Mouse (Mus musculus): Measurements from ENCODE around the gene Mtus2. TPM values are rescaled to one million over a fixed set of nuclear protein-coding genes. Genes with fewer than 3 reads are reported as not detected.

Gene Mtus2
- polyA plus RNA-seq, 1 experiment = 2.3 TPM

DNA sequence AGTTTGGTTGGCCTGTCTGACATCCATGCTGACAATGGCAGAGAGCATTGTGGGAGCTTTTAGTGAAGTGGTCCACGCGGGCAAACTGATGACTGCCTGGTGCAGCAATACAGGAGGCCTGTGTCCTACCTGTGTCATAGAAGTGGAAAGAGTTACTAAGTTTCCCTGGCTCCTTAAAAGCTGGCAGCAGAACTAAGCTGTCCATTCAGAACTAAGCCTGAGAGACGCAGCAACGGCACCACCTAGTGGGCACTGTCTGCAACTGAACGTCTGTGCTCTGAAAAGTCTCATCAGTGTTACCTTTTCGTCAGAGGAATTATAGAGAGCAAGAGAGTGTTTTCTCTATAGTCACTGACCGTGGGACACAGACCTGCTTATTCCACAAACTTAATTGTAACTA is 284.8 kb downstream of the Mtus2 start:
- WGBS = 7% methylated on average over 7 of the region's 7 CpGs
- DNase-seq (ENCODE audit: low read depth in 1 of 2, low spot score in 2 of 2) = peak in 1 of 2 experiments; percentile 21
- TF ChIP-seq CTCF (IDR thresholded peaks at IDR 0.05; ENCODE audit: extremely low read depth, insufficient read depth, insufficient read length, insufficient replicate concordance) (peak; percentile 73; the same call in 1 of the 2 replicates), POLR2A (IDR thresholded peaks at IDR 0.05; ENCODE audit: low read depth, low read length) (no peak)
- Histone ChIP-seq H3K27ac (ENCODE audit: insufficient read depth, low read length) (no peak overlapping the region), H3K27me3 (ENCODE audit: control insufficient read depth, insufficient read depth, low read length) (no peaks in the 10 kb centered on the region), H3K36me3 (ENCODE audit: control insufficient read depth, insufficient read depth, low read length) (no peaks in the 10 kb centered on the region), H3K4me3 (ENCODE audit: extremely low read depth, insufficient read depth, insufficient read length) (no peak overlapping the region), H3K4me1 (ENCODE audit: control insufficient read depth, insufficient read depth, insufficient read length) (no peaks in the 10 kb centered on the region)

DNA sequence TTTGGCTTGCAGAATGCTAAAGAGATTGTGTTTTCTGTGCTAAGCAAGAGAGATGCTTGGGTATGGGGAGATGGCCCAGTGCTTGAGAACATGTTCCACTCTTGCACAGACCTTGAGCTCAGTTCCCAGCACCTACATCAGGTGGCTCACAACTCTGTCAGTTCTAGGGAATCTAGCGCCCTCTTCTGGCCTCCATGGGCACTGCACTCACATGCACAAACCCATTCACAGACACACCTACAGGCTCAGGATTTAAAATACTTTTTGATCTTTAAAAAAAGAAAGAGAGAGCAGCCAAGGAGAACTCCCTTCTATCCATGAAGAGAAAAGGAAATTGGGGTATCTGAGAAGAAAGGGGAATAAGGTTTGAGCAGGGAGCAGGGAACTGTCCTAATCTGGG is 287.4 kb downstream of the Mtus2 start:
- DNase-seq (ENCODE audit: low read depth in 1 of 2, low spot score in 2 of 2) = no peak
- Histone ChIP-seq H3K36me3 (ENCODE audit: control insufficient read depth, insufficient read depth, low read length) (no peaks in the 10 kb centered on the region), H3K27me3 (ENCODE audit: control insufficient read depth, insufficient read depth, low read length) (no peaks in the 10 kb centered on the region), H3K4me3 (ENCODE audit: extremely low read depth, insufficient read depth, insufficient read length) (no peak overlapping the region), H3K4me1 (ENCODE audit: control insufficient read depth, insufficient read depth, insufficient read length) (no peaks in the 10 kb centered on the region), H3K27ac (ENCODE audit: insufficient read depth, low read length) (no peak overlapping the region)
- TF ChIP-seq POLR2A (IDR thresholded peaks at IDR 0.05; ENCODE audit: low read depth, low read length) = no peak
- TF ChIP-seq CTCF (IDR thresholded peaks at IDR 0.05; ENCODE audit: extremely low read depth, insufficient read depth, insufficient read length, insufficient replicate concordance) = no peak
- 28% methylated on average over 1 of the region's 1 CpGs for WGBS

DNA sequence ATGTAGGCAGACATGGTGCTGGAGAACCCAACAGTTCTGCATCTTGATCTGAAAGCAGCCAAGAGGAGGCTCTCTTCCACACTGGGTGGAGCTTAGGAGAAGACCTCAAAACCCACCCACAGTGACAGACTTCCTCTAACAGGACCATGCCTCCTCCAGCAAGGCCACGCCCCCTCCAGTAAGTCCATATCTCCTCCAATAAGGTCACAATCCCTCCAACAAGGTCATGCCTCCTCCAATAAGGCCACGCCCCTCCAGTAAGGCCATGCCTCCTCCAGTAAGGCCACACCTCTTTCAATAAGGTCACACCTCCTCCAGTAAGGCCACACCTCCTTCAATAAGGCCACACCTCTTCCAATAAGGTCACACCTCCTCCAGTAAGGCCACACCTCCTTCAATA is 288.3 kb downstream of the Mtus2 start:
- TF ChIP-seq POLR2A (IDR thresholded peaks at IDR 0.05; ENCODE audit: low read depth, low read length) (no peak), CTCF (IDR thresholded peaks at IDR 0.05; ENCODE audit: extremely low read depth, insufficient read depth, insufficient read length, insufficient replicate concordance) (no peak)
- Histone ChIP-seq H3K4me3 (ENCODE audit: extremely low read depth, insufficient read depth, insufficient read length) (no peak overlapping the region), H3K36me3 (ENCODE audit: control insufficient read depth, insufficient read depth, low read length) (no peaks in the 10 kb centered on the region), H3K27me3 (ENCODE audit: control insufficient read depth, insufficient read depth, low read length) (no peaks in the 10 kb centered on the region), H3K4me1 (ENCODE audit: control insufficient read depth, insufficient read depth, insufficient read length) (no peaks in the 10 kb centered on the region), H3K27ac (ENCODE audit: insufficient read depth, low read length) (no peak overlapping the region)
- WGBS = 93% methylated on average over 2 of the region's 2 CpGs
- DNase-seq (ENCODE audit: low read depth in 1 of 2, low spot score in 2 of 2) = no peak

DNA sequence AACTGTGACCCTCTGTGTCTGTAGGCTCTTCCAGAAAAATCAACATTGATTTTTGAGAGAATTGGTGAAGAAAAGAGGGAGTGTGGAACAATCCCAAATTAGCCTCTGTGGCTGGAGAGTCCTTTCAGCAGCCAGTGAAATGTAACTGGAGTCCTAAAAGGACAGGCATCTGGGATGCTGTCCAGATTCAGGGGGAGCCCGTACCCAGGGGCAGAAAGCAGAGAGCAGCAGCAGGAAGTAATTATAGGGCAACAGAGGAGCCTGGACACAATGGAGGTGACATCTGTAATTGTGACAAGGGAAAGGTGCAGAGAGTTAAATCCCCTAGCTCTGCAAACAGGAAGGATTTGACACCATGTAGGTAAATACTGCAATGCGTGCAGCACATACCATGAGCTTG is 291.1 kb downstream of the Mtus2 start:
- Histone ChIP-seq H3K4me1 (ENCODE audit: control insufficient read depth, insufficient read depth, insufficient read length) (no peaks in the 10 kb centered on the region), H3K36me3 (ENCODE audit: control insufficient read depth, insufficient read depth, low read length) (no peaks in the 10 kb centered on the region), H3K27ac (ENCODE audit: insufficient read depth, low read length) (no peak overlapping the region), H3K27me3 (ENCODE audit: control insufficient read depth, insufficient read depth, low read length) (no peaks in the 10 kb centered on the region), H3K4me3 (ENCODE audit: extremely low read depth, insufficient read depth, insufficient read length) (no peak overlapping the region)
- DNase-seq (ENCODE audit: low read depth in 1 of 2, low spot score in 2 of 2) = no peak
- 51% methylated on average over 2 of the region's 2 CpGs for WGBS
- TF ChIP-seq CTCF (IDR thresholded peaks at IDR 0.05; ENCODE audit: extremely low read depth, insufficient read depth, insufficient read length, insufficient replicate concordance) = no peak
- no peak for TF ChIP-seq POLR2A (IDR thresholded peaks at IDR 0.05; ENCODE audit: low read depth, low read length)

DNA sequence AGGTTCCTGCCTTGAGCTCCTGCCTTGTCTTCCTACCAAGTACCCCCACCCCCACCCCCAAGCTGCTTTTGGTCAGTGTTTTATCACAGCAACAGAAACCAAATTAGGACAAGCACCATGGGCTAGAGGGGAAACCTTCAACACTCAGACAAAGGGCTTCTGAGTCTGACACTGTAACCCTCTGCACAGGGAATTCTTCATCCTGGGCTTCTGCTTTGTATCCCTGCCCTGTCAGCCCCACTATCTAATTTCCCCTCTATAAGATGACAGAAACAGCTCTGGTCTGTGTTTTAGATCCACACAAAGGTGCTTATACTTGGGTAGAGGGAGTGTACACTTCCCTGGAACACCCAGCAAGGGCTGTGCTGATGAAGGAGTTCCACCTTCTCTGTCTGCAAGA is 294.7 kb downstream of the Mtus2 start:
- Histone ChIP-seq H3K36me3 (ENCODE audit: control insufficient read depth, insufficient read depth, low read length) (no peaks in the 10 kb centered on the region), H3K27me3 (ENCODE audit: control insufficient read depth, insufficient read depth, low read length) (no peaks in the 10 kb centered on the region), H3K27ac (ENCODE audit: insufficient read depth, low read length) (no peak overlapping the region), H3K4me1 (ENCODE audit: control insufficient read depth, insufficient read depth, insufficient read length) (no peaks in the 10 kb centered on the region), H3K4me3 (ENCODE audit: extremely low read depth, insufficient read depth, insufficient read length) (no peak overlapping the region)
- no peak for DNase-seq (ENCODE audit: low read depth in 1 of 2, low spot score in 2 of 2)
- TF ChIP-seq CTCF (IDR thresholded peaks at IDR 0.05; ENCODE audit: extremely low read depth, insufficient read depth, insufficient read length, insufficient replicate concordance) (no peak), POLR2A (IDR thresholded peaks at IDR 0.05; ENCODE audit: low read depth, low read length) (no peak)

DNA sequence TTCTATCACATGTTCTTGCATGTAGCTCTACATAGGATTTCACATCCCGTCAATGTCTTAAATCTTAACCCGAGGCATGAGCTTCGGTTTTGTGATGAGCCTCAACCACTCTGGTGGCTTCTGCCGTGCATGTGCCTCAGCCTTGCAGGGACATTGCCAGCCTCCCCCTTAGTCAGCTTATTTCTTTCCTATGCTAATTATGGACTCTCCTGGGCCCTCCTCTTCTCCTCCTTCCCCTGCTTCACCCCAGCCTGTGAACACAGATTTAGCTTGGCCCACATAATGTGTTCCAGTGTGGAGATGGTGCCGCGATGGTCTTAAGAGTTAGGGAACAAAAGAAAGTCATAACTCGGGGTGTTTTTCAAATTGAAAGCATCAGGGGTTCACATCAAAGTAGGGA is 304.9 kb downstream of the Mtus2 start:
- no peak for DNase-seq (ENCODE audit: low read depth in 1 of 2, low spot score in 2 of 2)
- no peak overlapping the region for H3K4me3 ChIP-seq (ENCODE audit: extremely low read depth, insufficient read depth, insufficient read length)
- peaks cover 8% of the 10 kb centered on the region for H3K27me3 ChIP-seq (ENCODE audit: control insufficient read depth, insufficient read depth, low read length)
- no peak overlapping the region for H3K27ac ChIP-seq (ENCODE audit: insufficient read depth, low read length)
- H3K36me3 ChIP-seq (ENCODE audit: control insufficient read depth, insufficient read depth, low read length) = no peaks in the 10 kb centered on the region
- no peaks in the 10 kb centered on the region for H3K4me1 ChIP-seq (ENCODE audit: control insufficient read depth, insufficient read depth, insufficient read length)
- 83% methylated on average over 7 of the region's 7 CpGs for WGBS
- TF ChIP-seq POLR2A (IDR thresholded peaks at IDR 0.05; ENCODE audit: low read depth, low read length) (no peak), CTCF (IDR thresholded peaks at IDR 0.05; ENCODE audit: extremely low read depth, insufficient read depth, insufficient read length, insufficient replicate concordance) (no peak)

DNA sequence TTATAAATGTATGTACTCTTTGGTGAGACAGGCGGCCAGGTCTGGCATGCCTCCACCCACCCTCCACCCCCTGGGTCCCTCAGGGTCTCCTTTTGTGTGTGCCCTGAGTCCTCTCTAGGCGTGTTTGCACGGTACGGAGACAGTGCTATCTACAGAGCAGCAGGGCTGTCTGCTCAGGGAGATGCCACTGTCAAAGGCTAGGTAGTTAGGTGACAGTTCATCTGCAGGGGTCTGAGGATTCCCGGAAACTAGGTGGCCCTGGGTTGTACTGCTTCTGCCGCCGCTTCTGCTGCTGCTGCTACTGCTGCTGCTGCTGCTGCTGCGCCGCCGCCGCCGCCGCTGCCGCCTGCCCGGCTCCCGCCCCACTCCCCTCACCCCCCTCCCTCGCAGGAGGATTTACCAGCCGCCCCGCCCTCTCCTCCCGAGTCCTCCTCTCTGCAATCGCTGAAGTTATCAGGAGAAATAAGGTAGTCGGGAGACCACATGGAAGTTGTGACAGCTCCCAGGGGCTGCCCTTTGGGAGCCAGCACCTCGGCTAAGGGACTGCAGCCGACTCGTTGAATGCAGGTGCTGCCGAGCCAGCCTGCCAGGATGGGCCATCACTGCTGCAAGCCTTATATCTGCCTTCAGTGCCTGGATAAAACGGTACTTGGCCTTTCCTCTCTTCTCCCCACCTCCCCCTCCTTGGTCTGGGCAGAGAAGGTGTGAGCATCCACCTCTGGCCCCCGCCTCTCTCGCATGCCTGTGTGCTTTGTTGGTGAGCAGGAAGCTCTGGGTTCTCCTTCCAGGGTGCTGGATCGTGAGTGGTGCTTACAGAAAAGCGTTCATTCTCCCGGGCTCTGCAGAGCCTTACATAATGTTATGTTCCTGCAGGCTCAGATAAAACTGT is 307.9 kb downstream of the Mtus2 start:
- no peaks in the 10 kb centered on the region for H3K4me1 ChIP-seq (ENCODE audit: control insufficient read depth, insufficient read depth, insufficient read length)
- H3K4me3 ChIP-seq (ENCODE audit: extremely low read depth, insufficient read depth, insufficient read length) = peak overlapping the region; percentile 10; the same call in 1 of the 2 replicates
- peaks cover 8% of the 10 kb centered on the region for H3K27me3 ChIP-seq (ENCODE audit: control insufficient read depth, insufficient read depth, low read length)
- H3K27ac ChIP-seq (ENCODE audit: insufficient read depth, low read length) = no peak overlapping the region
- no peak for DNase-seq (ENCODE audit: low read depth in 1 of 2, low spot score in 2 of 2)
- 5% methylated on average over 32 of the region's 32 CpGs for WGBS
- no peak for TF ChIP-seq CTCF (IDR thresholded peaks at IDR 0.05; ENCODE audit: extremely low read depth, insufficient read depth, insufficient read length, insufficient replicate concordance)
- TF ChIP-seq POLR2A (IDR thresholded peaks at IDR 0.05; ENCODE audit: low read depth, low read length) = no peak
- no peaks in the 10 kb centered on the region for H3K36me3 ChIP-seq (ENCODE audit: control insufficient read depth, insufficient read depth, low read length)
